Mouse (Mus musculus) neural tube, embryonic 15.5 days (tissue): ENCODE measurements around the gene Cops7b. TPM values are rescaled to one million over a fixed set of nuclear protein-coding genes. Genes with fewer than 3 reads are reported as not detected.

ENCODE experiments used
- ATAC-seq: fragments of 200-750 bp; cut with Nextera tagmentation; 2 replicates; pipeline ENCODE4 v1.8.0; 2017; ENCODE audit warnings: mild to moderate bottlenecking, moderate TSS enrichment, moderate library complexity; ENCODE audit not compliant: low FRiP score
- H3K27ac ChIP-seq: fragments of 300-500 bp; sonication (generic); replicated peaks from 2 replicates; pipeline ENCODE4 v1.5.1; 2015; ENCODE audit warnings: mild to moderate bottlenecking, inconsistent platforms
- H3K27me3 ChIP-seq: fragments of 300-500 bp; sonication (generic); replicated peaks from 2 replicates; pipeline ENCODE4 v1.6.1; 2015; ENCODE audit warnings: inconsistent platforms
- H3K36me3 ChIP-seq: fragments of 300-500 bp; sonication (generic); 2 replicates; pipeline ENCODE4 v1.6.1; 2015; ENCODE audit warnings: inconsistent platforms
- H3K4me1 ChIP-seq: fragments of 300-500 bp; sonication (generic); 2 replicates; pipeline ENCODE4 v1.6.1; 2015; ENCODE audit warnings: inconsistent platforms
- H3K4me2 ChIP-seq: fragments of 300-500 bp; sonication (generic); 2 replicates; pipeline ENCODE4 v1.6.1; 2015; ENCODE audit warnings: inconsistent platforms, mild to moderate bottlenecking, moderate library complexity
- H3K4me3 ChIP-seq: fragments of 300-500 bp; sonication (generic); replicated peaks from 2 replicates; pipeline ENCODE4 v1.5.1; 2015; ENCODE audit warnings: mild to moderate bottlenecking, inconsistent platforms
- H3K9ac ChIP-seq: fragments of 300-500 bp; sonication (generic); replicated peaks from 2 replicates; pipeline ENCODE4 v1.6.1; 2015; ENCODE audit warnings: mild to moderate bottlenecking, inconsistent platforms
- H3K9me3 ChIP-seq: fragments of 300-500 bp; sonication (generic); replicated peaks from 2 replicates; pipeline ENCODE4 v1.6.1; 2016; ENCODE audit warnings: inconsistent platforms
- WGBS: fragments of 180-500 bp; shearing (Covaris S2); methylation state at CpG from one replicate; pipeline ENCODE4 v1.1.7; 2015; ENCODE audit warnings: mixed read lengths; 5-methylcytosine and 5-hydroxymethylcytosine counted together
- polyA plus RNA-seq: library from polyadenylated mRNA; unstranded; fragments of >200 nt; fragmentation: Nextera tagmentation; extraction: Ambion mirVana; gene quantifications from 2 replicates; pipeline ENCODE4 v1.2.1, GENCODE M21; 2015

Cops7b gene
- polyA plus RNA-seq, 1 experiment from 2014 or later = 59.4 TPM

GRCm38 (mm10) chr1:86568409-86568808 is 14.3 kb upstream of the Cops7b start:
- WGBS = 88% methylated on average over 2 of the region's 2 CpGs
- Histone ChIP-seq H3K4me1 (no peaks in the 10 kb centered on the region), H3K27ac (no peak overlapping the region), H3K9me3 (no peaks in the 10 kb centered on the region), H3K36me3 (peaks cover 11% of the 10 kb centered on the region; the same call in 1 of the 2 replicates), H3K4me2 (no peak overlapping the region), H3K9ac (no peak overlapping the region), H3K27me3 (no peaks in the 10 kb centered on the region), H3K4me3 (no peak overlapping the region)
- no peak for ATAC-seq

GRCm38 (mm10) chr1:86569292-86569860 is 13.3 kb upstream of the Cops7b start:
- H3K4me1 ChIP-seq = no peaks in the 10 kb centered on the region
- H3K27me3 ChIP-seq = no peaks in the 10 kb centered on the region
- no peak overlapping the region for H3K4me3 ChIP-seq
- 88% methylated on average over 2 of the region's 2 CpGs for WGBS
- no peaks in the 10 kb centered on the region for H3K9me3 ChIP-seq
- H3K4me2 ChIP-seq = no peak overlapping the region
- no peak overlapping the region for H3K27ac ChIP-seq
- no peak overlapping the region for H3K9ac ChIP-seq
- peaks cover 5% of the 10 kb centered on the region; the same call in 1 of the 2 replicates for H3K36me3 ChIP-seq
- no peak for ATAC-seq

GRCm38 (mm10) chr1:86571381-86571780 is 11.3 kb upstream of the Cops7b start:
- no peak overlapping the region for H3K27ac ChIP-seq

GRCm38 (mm10) chr1:86571941-86572340 is 10.8 kb upstream of the Cops7b start:
- no peak overlapping the region for H3K4me2 ChIP-seq
- H3K27me3 ChIP-seq = no peaks in the 10 kb centered on the region
- H3K9ac ChIP-seq = no peak overlapping the region
- ATAC-seq = no peak
- H3K27ac ChIP-seq = no peak overlapping the region
- no peaks in the 10 kb centered on the region for H3K9me3 ChIP-seq
- 0 out of 2 replicates have a peak, but pooled peaks cover 3% of the 10 kb centered on the region for H3K36me3 ChIP-seq
- H3K4me3 ChIP-seq = no peak overlapping the region
- H3K4me1 ChIP-seq = no peaks in the 10 kb centered on the region
- WGBS = 89% methylated on average over 4 of the region's 4 CpGs

More at GRCm38 (mm10) chr1:86571381-86571780, 11.3 kb upstream of the Cops7b start:
- no peak overlapping the region for H3K4me2 ChIP-seq
- no peaks in the 10 kb centered on the region for H3K27me3 ChIP-seq
- H3K9ac ChIP-seq = no peak overlapping the region
- no peaks in the 10 kb centered on the region for H3K4me1 ChIP-seq
- ATAC-seq = no peak
- 0 out of 2 replicates have a peak, but pooled peaks cover 3% of the 10 kb centered on the region for H3K36me3 ChIP-seq
- WGBS = 95% methylated on average over 2 of the region's 2 CpGs
- H3K4me3 ChIP-seq = no peak overlapping the region
- no peaks in the 10 kb centered on the region for H3K9me3 ChIP-seq

- H3K4me3 ChIP-seq = no peak overlapping the region
- no peak overlapping the region for H3K4me2 ChIP-seq
- 85% methylated on average over 6 of the region's 6 CpGs for WGBS
- no peaks in the 10 kb centered on the region for H3K27me3 ChIP-seq
- no peak overlapping the region for H3K9ac ChIP-seq
- peaks cover 13% of the 10 kb centered on the region for H3K4me1 ChIP-seq
- H3K9me3 ChIP-seq = no peaks in the 10 kb centered on the region
- no peak for ATAC-seq
- no peaks in the 10 kb centered on the region for H3K36me3 ChIP-seq
- H3K27ac ChIP-seq = no peak overlapping the region
Observed at GRCm38 (mm10) chr1:86580426-86580825, 2.3 kb upstream of the Cops7b start.

GRCm38 (mm10) chr1:86581692-86582450 is 833 bp upstream of the Cops7b start:
- Histone ChIP-seq H3K4me1 (peaks cover 20% of the 10 kb centered on the region), H3K9ac (peak overlapping the region; percentile 86), H3K27me3 (no peaks in the 10 kb centered on the region), H3K27ac (peak overlapping the region; percentile 82), H3K36me3 (no peaks in the 10 kb centered on the region), H3K9me3 (no peaks in the 10 kb centered on the region), H3K4me2 (peak overlapping the region; percentile 80), H3K4me3 (peak overlapping the region; percentile 72)
- peak; percentile 79 for ATAC-seq
- 2% methylated on average over 30 of the region's 38 CpGs for WGBS

GRCm38 (mm10) chr1:86583709-86584108 is 1.0 kb downstream of the Cops7b start:
- 80% methylated on average over 2 of the region's 2 CpGs for WGBS
- Histone ChIP-seq H3K27ac (no peak overlapping the region), H3K4me1 (peaks cover 32% of the 10 kb centered on the region), H3K27me3 (no peaks in the 10 kb centered on the region), H3K4me3 (no peak overlapping the region), H3K9ac (no peak overlapping the region), H3K4me2 (0 out of 2 replicates have a peak overlapping the region, but pooled peaks have one; percentile 80), H3K36me3 (no peaks in the 10 kb centered on the region), H3K9me3 (no peaks in the 10 kb centered on the region)
- ATAC-seq = no peak

GRCm38 (mm10) chr1:86586992-86587391 is 4.3 kb downstream of the Cops7b start:
- Histone ChIP-seq H3K36me3 (peaks cover 21% of the 10 kb centered on the region), H3K4me2 (peak overlapping the region; percentile 85), H3K27ac (peak overlapping the region; percentile 76), H3K9ac (peak overlapping the region; percentile 89), H3K4me1 (peaks cover 27% of the 10 kb centered on the region), H3K27me3 (no peaks in the 10 kb centered on the region), H3K4me3 (peak overlapping the region; percentile 96), H3K9me3 (no peaks in the 10 kb centered on the region)
- under 1% methylated on average over 26 of the region's 26 CpGs for WGBS
- no peak for ATAC-seq

GRCm38 (mm10) chr1:86594539-86594938 is 11.8 kb downstream of the Cops7b start:
- no peak overlapping the region for H3K4me3 ChIP-seq
- no peaks in the 10 kb centered on the region for H3K27me3 ChIP-seq
- peaks cover 3% of the 10 kb centered on the region; the same call in 1 of the 2 replicates for H3K4me1 ChIP-seq
- H3K9ac ChIP-seq = no peak overlapping the region
- H3K27ac ChIP-seq = no peak overlapping the region
- WGBS = 91% methylated on average over 7 of the region's 7 CpGs
- ATAC-seq = no peak
- no peak overlapping the region for H3K4me2 ChIP-seq
- no peaks in the 10 kb centered on the region for H3K9me3 ChIP-seq
- peaks cover 61% of the 10 kb centered on the region for H3K36me3 ChIP-seq

- Histone ChIP-seq H3K4me1 (no peaks in the 10 kb centered on the region), H3K36me3 (peaks cover 61% of the 10 kb centered on the region), H3K9ac (no peak overlapping the region), H3K4me2 (no peak overlapping the region), H3K27ac (no peak overlapping the region), H3K9me3 (no peaks in the 10 kb centered on the region), H3K27me3 (no peaks in the 10 kb centered on the region), H3K4me3 (no peak overlapping the region)
- no peak for ATAC-seq
- WGBS = 90% methylated on average over 6 of the region's 6 CpGs
Observed at GRCm38 (mm10) chr1:86595315-86595714, 12.6 kb downstream of the Cops7b start.

- H3K27me3 ChIP-seq = no peaks in the 10 kb centered on the region
- H3K36me3 ChIP-seq = peaks cover 63% of the 10 kb centered on the region
- no peak overlapping the region for H3K9ac ChIP-seq
- 94% methylated on average over 6 of the region's 6 CpGs for WGBS
- H3K4me3 ChIP-seq = no peak overlapping the region
- no peaks in the 10 kb centered on the region for H3K9me3 ChIP-seq
- H3K4me2 ChIP-seq = no peak overlapping the region
- H3K27ac ChIP-seq = no peak overlapping the region
- H3K4me1 ChIP-seq = no peaks in the 10 kb centered on the region
- ATAC-seq = no peak
Observed at GRCm38 (mm10) chr1:86596512-86596911, 13.8 kb downstream of the Cops7b start.

- H3K4me3 ChIP-seq = no peak overlapping the region
- H3K27ac ChIP-seq = no peak overlapping the region
- WGBS = 82% methylated on average over 3 of the region's 3 CpGs
- no peaks in the 10 kb centered on the region for H3K9me3 ChIP-seq
- no peak overlapping the region for H3K9ac ChIP-seq
- H3K4me1 ChIP-seq = no peaks in the 10 kb centered on the region
- no peak overlapping the region for H3K4me2 ChIP-seq
- ATAC-seq = no peak
- peaks cover 69% of the 10 kb centered on the region for H3K36me3 ChIP-seq
- no peaks in the 10 kb centered on the region for H3K27me3 ChIP-seq
Observed at GRCm38 (mm10) chr1:86598516-86598915, 15.8 kb downstream of the Cops7b start.
